Mouse (Mus musculus): ENCODE data around the gene Stx6.
A peak's percentile ranks its signal among the peaks of the same experiment; 100 is the strongest.

Stx6 gene

GRCm38 (mm10) chr1:155205822-155206660, 47.5 kb downstream of the Stx6 start:
- DNase-seq (ENCODE audit: low read depth) = no peak

- no peak for DNase-seq (ENCODE audit: low read depth)
Observed at GRCm38 (mm10) chr1:155207859-155208258, 49.3 kb downstream of the Stx6 start.

- no peak for DNase-seq (ENCODE audit: low read depth)
Observed at GRCm38 (mm10) chr1:155210011-155210763, 51.7 kb downstream of the Stx6 start.

- DNase-seq (ENCODE audit: low read depth) = no peak
Observed at GRCm38 (mm10) chr1:155211017-155211416, 52.5 kb downstream of the Stx6 start.

GRCm38 (mm10) chr1:155212081-155212480, 53.6 kb downstream of the Stx6 start:
- DNase-seq (ENCODE audit: low read depth) = no peak

DNA sequence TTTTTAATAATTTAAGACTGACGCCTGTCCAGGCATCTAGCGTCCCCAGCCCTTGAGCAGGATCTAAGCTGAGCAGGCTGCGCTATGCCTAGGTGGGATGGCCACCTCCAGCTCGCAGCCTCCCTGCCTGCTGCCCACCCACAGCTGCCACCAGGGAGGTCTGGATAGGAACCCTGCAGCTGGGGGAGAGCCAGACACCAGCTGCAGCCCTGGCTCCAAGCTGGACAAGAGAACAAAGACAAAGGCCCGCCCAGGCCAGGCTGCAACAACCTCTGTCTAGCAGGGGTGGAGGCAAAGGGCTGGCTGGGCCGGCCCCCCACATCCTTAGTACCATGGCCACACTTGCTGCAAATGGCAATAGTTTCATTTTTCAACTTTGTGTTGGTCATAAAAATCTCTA, 54.0 kb downstream of the Stx6 start:
- DNase-seq (ENCODE audit: low read depth) = no peak

DNA sequence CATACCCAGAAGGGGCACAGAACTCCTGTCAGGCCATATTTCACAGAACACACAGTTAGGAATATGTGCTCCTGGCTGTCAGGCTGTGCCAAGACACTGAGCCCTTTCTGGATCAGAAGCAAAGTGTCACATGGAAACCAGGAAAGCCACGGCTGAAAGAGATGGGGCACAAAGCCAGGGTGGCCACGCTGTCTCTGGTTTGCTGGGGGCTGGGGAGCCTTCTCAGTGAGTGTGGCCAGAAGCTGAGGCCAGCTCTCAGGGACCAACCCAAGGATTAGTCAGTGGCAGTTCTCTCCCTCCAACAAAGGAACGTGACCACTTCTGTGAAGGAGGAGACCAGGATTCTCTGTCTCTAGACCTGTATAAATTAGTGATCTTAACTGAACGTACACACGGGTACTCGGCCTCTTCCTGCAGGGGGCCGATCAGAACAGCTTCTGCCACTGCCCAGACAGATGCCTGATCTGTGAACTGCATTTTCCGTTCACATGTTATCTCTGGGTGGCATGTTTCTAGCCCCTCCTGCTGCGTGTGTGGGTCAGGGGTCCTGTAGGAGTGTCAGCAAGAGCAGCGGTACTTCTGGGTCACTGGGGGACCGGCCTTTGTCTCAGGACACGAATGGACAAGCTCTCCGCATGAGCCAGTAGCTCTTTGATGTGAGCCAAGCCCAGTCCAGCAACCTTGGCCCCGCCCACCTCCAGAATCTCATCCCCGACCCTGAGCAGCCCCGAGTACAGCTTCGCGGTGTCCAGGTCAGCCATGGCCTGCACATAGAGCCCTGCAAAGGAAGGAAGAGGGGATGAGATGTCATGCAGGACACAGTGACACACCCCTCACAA, 54.6 kb downstream of the Stx6 start:
- no peak for DNase-seq (ENCODE audit: low read depth)

DNA sequence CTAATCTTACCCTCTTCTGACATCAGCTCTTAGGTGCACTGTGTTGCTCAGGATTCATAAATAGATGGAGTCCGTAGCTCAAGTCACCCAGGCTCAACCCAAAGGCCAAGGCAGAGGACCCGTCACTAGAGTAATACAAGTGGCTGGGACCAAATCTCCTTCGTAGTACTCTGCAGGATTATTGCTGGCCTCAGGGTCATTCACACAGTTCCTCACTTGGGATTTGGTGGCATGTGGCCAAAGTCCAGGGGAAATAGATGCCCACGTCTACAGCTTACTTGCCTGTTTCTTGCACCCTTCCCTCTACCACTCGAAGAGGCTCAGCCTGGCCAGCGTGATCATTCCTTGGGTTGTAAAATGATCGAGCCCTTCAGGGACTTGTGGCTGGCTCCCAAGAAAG, 55.4 kb downstream of the Stx6 start:
- DNase-seq (ENCODE audit: low read depth) = no peak

DNA sequence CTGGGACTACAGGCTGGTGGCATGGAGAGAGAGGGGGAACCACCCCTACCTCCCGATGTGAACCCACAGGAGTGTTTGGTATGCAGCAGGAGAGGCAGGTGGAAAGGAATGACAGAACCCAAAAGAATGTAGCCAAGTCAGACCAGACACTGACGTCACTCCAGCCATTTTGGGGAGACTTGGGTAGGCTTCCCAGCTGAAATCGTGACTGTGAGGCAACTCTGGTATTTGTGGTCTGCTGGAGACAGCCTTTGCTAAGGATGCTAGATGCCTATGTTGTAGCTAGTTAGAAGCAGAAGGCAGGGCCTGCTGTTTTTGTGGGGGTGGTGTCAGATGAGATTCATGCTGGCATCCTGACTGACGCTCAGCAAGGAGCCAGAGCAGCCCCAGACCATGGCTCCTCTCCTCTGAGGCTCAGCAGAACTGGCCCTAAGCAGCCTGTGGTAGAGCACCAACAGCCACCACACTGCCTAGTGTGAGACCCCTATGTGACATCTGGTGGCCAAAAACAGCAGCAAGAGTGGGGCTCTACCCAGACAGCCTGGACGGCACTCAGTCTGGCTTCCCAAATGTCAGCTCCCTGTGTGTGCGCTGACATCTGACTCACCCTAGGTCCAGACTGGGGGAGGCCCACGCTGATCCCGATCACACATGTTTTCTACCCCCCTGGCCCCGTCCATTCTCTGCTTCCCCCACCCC, 56.7 kb downstream of the Stx6 start:
- no peak for DNase-seq (ENCODE audit: low read depth)

DNA sequence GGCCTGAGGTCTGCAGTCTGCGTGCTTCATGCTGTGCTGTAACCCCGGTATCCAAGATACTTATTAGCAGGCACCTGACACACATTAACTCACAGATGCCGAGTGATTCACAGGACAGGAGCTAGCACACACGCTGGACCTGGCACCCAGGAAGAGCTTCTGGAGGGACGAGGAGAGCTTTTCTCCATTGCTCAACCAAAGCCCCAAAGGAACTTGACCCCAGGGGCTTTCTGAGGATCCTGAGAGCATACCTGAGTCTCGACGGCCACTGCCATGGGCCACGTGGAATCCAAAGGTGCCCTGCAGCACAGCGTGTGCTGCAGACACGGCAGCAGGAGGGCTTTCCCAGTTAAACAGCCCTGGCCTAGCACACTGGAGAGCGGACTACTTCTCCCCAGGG, 57.8 kb downstream of the Stx6 start:
- no peak for DNase-seq (ENCODE audit: low read depth)

DNA sequence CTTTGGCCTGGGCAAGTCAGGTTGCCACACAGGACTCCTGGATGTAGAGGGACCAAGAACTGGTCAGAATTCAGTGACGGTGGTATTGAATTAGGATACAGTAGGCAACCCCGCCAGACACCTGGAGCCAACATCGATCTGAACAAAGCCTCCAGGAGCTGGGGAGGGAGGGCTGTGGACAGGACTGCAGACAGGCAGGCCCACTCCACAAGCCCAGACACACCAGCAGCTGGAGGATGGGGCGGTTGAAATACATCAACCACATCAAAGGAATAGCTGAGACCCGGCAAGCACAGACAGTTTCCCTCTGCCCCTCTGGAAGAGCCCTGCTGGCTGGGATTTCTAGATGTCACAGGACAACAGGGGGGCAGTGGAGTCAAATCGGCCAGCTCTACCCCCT, 58.3 kb downstream of the Stx6 start:
- DNase-seq (ENCODE audit: low read depth) = no peak

DNA sequence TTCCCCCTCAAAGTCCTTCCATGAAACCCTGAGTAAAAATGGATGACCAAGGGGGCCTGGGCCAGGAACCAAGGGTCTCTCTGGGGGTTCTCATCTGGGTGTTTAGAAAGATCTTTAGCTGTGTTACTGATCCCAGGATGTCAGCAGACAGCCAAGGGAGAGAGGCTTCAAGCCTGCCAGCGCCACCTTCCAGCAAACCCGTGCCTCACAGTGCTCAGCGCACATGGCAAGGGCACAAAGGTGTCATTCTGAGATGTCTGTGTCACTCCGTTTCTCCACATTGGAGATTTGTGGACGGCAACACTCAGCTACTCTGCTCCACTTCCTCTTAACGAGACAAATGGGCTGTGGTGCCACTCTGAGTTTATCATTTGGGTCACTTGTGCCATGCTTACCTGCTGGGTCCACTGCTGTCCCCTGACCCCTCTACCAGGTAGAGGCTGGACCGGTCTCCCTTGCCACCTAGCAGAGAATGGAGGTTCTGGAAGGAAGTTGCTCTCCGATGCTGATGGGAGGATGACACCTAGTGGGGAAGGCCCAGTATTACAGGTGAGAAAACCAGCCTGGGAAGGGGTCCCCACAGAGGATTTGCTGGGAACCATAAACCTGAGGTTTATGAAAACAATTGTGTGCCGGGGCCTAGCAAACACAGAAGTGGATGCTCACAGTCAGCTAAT, 59.5 kb downstream of the Stx6 start:
- peak; percentile 84 for DNase-seq (ENCODE audit: low read depth)

DNA sequence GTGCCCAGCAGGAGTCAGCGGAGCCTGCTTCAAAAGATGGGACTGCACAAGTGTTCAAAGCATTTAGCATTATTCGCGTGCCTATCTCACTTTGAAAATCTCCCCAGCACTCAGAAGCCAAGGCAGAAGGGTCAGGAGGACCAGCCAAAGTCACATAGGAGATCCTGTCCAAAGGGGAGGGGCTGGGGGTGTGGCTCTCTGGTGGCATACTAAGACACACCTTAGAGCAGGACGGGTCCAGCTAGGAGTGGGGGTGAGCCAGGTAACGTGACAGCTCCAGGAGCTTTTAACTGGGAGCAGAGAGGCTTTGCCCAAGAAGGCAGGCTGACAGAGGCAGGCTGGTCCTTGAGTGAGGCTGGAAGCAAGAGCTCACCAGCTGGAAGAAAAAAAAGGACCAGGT, 60.4 kb downstream of the Stx6 start:
- DNase-seq (ENCODE audit: low read depth) = no peak

- DNase-seq (ENCODE audit: low read depth) = no peak
Observed at GRCm38 (mm10) chr1:155222101-155222669, 63.7 kb downstream of the Stx6 start.

DNA sequence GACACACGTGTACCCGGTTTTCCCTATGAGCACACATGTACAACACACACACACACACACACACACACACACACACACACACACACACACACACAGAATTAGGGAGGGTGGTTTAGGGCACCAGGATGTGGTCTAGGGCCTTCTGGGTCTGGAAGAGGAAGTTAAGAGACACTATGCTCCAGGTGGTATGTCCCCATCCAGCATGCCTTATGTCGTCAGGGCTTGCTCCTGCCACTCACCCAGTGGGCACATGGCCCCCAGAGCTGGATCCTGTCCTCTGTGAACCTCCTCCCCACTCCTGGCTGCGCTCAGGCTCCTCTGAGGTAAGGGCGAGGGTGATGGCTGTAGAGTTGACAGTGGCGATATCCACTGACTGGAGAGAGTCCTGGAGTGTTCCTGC, 64.5 kb downstream of the Stx6 start:
- DNase-seq (ENCODE audit: low read depth) = peak; percentile 79

DNA sequence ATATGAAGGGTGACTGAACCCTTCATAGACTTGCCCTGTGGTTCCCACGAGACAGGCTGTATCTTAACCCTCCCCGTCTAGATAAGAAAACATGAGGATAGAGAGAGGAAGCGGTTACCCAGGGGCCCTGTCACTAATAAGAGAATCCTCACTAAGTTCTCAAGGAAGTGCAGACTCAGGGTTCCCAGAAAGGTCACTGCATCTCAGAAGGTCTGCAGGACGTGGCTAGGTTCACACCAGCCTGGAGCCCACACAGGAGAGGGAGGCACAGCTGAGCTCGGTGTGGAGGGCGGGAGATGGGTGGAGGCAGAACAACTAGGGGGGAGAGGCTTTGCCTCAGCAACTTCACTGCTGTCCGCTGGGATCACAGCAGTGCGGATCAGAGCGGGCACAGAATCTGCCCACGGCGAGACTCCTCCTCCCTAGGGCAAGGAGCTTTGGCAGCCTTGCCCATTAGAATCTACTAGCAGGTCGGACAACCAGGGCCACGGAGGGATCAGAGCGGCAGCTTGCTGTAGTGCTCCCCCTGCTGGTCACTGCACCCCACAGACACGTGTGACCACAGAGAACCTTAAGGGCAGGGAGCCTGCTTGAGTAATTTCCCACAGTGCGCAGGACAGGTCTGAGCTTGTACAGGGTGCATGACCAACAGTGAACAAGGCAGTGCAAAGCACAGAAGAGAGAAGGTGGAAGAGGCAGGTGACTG, 65.5 kb downstream of the Stx6 start:
- peak; percentile 90 for DNase-seq (ENCODE audit: low read depth)

DNA sequence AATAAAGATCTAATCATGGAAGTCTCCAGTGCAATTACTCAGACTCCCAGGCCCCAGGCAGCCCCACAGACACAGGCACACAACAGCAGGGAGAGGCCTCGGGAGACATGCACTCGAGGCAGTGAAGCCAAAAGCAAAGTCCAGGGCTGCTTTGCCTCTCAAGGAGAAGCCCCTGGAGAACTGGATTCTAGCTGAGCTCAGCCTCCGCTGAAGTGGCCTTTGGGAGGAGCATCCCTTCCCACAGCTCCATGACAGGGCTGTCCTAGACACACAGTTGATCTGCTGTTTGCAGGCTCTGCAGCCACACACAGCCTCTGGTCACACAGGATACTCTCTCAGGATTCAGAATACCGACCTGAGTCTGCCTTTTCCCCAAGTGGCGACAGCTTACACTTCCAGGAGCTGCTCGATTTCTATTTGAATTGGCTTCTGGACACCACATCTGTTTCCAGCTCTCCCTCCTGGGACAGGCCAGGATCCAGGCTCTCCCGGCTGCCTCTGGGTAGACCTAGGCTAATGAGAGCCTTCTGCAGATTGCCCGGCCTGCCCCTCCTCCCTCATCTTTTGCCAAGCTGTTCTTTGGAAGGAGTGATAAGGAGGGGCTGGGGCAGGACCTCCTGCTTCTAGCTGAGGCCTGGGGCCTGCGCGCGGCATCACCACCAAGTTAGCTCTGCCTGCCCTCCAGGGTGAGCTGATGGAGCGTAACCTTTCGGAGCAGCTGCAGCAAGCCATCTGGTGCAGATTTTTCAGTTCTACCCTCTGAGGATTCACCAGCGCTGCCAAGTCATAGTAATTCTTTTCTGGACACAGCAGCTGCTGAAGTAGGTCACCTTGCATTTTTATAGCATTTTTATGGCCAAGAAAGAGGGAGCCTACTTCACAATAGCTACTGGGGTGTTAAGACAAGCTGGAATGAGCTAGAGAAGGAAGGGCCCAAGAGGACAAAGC, 71.2 kb downstream of the Stx6 start:
- DNase-seq (ENCODE audit: low read depth) = no peak

GRCm38 (mm10) chr1:155232385-155232784, 73.9 kb downstream of the Stx6 start:
- DNase-seq (ENCODE audit: low read depth) = no peak

GRCm38 (mm10) chr1:155232786-155233185, 74.3 kb downstream of the Stx6 start:
- DNase-seq (ENCODE audit: low read depth) = no peak

Data from naive thymus-derived CD4-positive, alpha-beta T cell, adult 2 months (primary cell).